Mouse (Mus musculus) T-helper 2 cell (primary cell): ENCODE results near the gene Romo1.
"Not testable (repeated sequence)": the region's sequence is repeated elsewhere in the genome, so short reads cannot be mapped to it uniquely, and the experiment has no call there.

Experiments
- in situ Hi-C: fragments of 300-600 bp; cut with MboI, MseI; formaldehyde crosslinking; loops from one replicate; pipeline ENCODE4 v1.15.1; 2025; ENCODE audit warnings: high pct_unique_total_duplicates

Gene Romo1

DNA sequence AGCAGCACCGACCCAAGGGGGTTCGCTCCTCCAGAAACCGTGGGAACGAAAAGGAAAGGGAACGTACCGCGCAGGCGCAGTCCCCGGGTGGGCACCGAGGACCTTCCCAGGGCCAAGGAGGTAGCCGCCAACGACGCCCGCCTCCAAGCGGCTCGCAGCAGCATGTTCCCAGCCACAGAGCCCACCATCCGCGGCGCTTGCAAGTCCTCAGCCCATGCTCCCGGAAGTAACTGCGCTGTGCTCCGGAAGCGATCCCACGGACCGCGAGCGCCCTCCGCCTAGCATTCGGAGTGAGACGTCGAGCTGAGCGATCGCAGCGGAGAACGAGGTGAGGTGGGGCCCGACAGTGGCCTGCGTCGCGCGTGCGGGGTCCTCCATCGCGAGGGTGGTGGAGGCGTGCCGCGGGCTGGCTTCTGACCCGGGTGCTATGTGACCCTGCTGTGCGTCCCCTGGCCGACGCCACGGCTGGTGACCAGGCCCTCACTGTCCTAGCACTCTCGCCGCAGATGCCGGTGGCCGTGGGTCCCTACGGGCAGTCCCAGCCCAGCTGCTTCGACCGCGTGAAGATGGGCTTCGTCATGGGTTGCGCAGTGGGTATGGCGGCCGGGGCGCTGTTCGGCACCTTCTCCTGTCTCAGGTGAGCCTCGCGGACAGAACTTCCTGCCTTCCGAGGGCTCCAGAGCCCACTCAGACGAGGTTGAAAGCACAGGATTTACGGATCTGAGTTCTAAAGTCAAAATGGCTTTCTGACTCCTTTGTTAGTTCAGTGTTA is at the start of gene Romo1, which contains the start of gene Nfs1:
Gene Romo1 (plus strand): TSS at position 87 of the 772 bp plus-strand sequence.
Gene Nfs1 (minus strand): TSS at position 234 of the 772 bp plus-strand sequence.
- in situ Hi-C loops = no loop called here

DNA sequence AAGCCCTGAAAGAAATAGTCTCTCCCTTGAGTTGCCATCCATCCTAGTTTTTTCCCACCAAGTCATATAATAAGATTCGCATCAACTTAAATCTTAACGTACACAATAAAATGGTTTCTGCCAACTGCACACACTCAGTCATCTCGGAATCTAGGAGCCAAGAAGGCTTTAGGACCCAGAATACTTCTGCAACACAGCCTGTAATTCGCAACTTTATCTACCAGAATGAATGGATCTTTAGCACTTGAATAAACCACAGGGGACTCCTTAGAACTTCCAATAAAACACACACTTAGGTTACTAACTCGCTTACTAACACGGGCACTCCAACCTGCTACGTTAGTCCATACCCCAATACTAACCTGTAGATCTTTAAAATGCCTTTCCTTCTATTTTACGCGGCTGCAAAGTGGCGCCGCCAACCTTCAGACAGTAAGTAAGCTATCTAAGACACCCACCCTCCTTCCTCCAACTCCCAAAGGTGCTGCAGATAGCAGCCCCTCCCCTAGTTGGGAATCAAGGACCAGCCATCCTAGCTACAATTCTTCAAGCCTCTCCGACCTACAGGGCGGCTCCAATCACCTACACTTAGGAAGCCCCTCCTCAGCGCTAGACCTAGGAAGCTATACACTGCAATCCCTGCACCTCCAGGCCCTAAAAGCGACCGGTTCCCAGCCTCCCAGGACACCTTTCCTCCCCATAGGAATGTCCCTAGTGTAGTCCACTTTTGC is 33.0 kb upstream of the Romo1 start:
- in situ Hi-C loops = no loop called here

DNA sequence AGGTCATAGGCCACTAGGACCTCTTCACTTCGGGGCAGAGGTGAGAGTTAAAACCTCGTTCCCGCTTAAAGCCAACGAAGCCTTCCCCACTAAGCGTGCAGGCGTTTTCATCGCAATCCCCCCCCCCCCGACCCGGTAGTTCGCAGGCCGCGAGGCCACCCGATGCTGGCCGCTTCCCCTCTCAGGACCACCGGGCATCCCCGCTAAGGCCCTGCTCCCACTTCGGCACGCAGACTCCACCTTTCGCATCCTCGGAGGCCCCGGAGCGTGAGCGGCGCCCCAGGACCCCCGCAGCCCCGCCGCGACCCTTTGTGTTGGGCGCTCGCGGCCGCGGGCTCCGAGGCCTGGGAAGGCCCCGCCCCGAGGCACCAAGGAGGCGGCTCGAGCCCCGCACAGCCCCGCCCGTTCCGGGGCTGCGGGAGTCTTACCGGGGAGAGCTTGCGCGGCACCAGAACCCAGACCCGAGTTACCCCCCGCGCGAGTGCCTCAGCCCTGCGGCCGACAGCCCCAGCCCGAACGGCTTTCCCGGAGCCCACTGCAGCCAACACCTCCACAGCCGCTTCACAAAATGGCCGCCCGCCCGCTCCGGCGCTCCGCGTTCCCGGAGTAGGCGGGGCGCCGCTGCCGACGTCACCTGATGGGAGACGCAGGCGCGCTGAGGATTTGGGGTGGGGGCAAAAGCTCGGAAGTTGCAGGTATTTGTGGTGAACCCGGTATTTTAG is 32.3 kb upstream of the Romo1 start, which contains the start of the genes Cpne1 and Rbm12:
Gene Cpne1 (minus strand): TSS at position 608 of the 722 bp plus-strand sequence.
Gene Rbm12 (minus strand): TSS at position 621 of the 722 bp plus-strand sequence.
- in situ Hi-C loops = no loop called here

DNA sequence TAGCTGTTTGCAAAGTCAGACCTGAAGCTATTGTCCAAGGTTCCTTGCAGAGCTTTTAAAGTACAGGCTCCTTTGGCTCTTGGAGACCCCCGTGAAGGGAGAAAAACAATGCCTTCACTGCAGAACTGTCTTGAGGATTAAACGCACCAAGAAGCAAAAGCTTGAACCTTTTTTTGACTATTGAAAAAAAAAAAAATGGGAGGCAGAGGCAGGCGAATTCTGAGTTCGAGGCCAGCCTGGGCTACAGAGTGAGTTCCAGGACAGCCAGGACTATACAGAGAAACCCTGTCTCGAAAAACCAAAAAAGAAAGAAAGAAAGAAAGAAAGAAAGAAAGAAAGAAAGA is 31.8 kb upstream of the Romo1 start:
- in situ Hi-C loops = not testable (repeated sequence)

DNA sequence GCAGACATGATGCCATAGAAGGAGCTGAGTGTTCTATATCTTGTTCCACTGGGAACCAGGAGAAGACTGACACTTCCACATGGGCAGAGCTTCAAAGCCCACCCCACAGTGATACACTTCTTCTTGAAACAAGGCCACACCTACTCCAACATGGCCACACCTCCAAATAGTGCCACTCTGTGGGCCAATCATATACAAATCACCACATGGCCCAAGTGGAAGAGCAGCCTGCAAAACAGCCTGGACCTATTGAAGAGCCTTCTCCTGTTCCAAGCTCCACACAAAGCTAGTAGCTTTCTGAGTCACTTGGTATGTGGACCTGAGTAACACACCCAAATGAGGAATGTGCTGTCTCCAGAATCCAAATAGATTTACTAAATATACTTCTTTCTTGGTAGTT is 24.3 kb upstream of the Romo1 start:
- in situ Hi-C loops = no loop called here

DNA sequence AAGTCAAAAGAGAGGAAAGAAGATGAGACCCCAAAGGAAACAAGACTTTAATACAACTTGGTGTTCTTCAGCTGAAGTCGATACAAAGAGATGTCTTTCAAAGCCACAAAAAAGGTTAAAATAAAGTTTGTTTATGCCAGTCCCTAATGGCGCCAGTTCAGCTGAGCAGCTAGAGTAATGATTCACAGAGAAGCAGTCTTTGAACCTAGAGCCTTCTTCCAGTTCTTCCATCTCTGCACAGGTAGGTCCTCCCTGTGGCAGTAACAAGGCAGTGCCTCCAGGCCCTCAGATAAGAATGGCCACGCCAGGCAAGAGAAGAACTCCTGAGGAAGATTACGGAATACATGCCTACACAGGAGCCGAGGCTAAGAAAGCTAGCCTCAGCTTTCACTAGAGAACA is 20.1 kb upstream of the Romo1 start:
- in situ Hi-C loops = no loop called here

DNA sequence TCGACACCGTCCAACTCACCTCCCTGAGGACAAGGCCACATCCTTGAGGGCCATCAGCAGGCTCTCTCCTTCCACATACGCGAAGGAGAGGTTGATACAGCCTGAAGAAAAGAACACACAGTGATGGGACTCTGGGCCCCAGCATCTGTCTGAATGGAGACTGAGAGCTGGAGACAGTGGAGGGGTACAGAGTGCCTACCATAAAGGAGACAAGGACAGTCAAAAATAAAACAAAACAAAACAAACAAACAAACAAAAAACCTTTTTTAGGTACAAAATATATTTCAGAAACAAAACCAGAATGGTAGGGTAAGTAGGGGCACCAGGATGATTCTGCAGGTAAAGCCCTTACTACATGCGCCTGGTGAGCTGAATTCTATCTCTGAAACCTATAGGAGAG is 16.8 kb upstream of the Romo1 start, which contains the start of gene Gm28036:
Gene Gm28036 (minus strand): TSS at position 101 of the 400 bp plus-strand sequence.
- in situ Hi-C loops = no loop called here

DNA sequence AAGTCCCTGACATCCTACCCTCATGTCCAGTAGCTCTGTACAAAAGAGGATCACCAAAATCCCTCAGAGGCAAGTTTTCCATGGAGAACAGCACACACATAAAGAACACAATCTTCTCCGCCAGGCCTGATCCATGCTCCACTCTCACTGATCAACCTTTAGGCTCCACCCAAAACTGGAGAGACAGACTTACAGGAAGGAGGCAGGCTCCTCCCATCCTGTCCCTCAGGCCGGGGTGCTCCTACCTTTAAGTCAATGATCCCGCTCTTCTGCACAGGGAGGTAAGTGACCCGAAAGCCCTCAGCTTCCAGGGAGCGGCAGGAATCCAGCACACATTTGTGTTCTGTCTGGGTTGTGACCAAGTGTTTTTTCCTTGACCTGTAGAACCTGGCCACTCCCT is 9.7 kb upstream of the Romo1 start:
- in situ Hi-C loops = loop anchor here (10.0 kb wide), 1 partner anchor 169 kb away; no protein-coding TSS in a partner anchor

DNA sequence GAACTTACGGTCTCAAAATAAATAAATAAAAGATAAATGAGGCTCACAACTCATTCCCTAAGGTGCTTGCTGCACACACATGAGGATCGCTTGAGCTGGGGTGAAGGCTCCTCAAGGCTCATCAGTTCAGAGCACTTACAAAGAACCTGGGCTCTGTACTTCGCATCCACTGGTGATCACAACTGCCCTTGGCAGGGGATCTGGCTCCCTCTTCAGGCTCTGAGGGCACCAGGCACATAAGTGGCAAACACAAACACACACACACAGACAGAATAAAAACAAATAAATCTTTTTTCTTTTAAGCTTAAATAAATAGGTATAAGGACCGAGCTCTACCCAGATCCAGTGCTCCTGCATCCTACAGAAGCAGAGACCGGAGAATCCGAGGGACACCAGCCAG is 8.1 kb upstream of the Romo1 start:
- in situ Hi-C loops = loop anchor here (5.0 to 10.0 kb wide), 2 partner anchors 38 to 171 kb away; no protein-coding TSS in a partner anchor

DNA sequence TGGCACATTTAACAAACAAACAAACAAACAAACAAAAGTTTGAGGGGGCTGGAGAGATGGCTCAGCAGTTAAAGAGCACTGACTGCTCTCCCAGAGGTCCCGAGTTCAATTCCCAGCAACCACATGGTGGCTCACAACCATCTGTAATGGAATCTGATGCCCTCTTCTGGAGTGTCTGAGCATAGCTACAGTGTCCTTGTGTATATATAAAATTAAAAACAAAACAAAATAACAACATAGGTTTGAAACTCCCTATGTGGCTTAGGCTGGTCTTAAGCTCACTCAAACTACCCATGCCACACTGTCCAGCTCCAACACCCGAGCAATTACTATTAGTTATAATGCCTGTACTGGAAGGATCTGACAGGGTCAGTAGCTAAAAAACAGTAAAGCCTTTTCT is 1.0 kb upstream of the Romo1 start:
- in situ Hi-C loops = no loop called here

DNA sequence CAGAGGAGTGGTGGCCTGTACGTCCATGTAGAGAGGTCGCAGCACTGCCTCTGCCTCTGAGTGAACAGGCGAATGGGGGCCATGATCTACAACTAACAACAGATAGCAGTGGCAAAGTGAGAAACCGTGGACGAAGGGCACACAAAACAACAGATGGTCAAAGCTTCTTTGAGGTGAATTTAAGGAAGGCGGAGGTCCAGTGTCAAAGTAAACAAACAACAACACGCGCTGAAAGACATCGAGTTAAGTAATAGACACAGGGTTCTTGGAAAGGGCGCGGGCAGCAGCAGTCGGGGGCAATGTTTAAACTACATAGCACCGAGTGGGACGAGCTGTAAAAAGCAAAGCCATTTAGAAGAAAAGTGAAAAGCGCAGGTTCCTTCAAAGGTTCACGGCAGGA is 472 bp upstream of the Romo1 start:
- in situ Hi-C loops = no loop called here

DNA sequence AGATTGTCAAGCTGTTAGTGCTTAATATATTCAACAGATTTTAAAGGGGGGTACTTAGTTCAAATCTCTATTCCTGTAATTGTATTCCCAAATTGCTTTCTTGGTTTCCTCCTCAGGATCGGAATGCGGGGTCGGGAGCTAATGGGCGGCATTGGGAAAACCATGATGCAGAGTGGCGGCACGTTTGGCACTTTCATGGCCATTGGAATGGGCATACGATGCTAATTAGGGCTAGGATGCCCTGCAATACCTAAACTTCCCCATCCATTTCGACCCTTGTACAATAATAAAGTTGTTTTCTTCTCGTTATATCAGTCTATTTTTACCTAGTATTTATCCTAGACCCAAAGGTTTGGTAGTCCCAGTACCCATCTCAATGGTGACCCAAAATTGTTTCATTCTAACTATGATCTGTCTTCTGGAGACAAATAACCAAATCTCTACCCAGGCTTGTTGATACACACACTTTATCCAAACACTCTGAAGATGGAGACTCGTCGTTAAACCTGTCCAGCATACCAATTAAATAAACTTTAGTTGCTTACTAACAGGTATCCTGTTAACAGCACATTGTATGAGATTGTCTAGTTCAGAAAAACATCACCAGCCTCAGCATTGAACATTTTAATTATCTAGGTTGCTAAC is 1.8 kb downstream of the Romo1 start:
- in situ Hi-C loops = no loop called here

DNA sequence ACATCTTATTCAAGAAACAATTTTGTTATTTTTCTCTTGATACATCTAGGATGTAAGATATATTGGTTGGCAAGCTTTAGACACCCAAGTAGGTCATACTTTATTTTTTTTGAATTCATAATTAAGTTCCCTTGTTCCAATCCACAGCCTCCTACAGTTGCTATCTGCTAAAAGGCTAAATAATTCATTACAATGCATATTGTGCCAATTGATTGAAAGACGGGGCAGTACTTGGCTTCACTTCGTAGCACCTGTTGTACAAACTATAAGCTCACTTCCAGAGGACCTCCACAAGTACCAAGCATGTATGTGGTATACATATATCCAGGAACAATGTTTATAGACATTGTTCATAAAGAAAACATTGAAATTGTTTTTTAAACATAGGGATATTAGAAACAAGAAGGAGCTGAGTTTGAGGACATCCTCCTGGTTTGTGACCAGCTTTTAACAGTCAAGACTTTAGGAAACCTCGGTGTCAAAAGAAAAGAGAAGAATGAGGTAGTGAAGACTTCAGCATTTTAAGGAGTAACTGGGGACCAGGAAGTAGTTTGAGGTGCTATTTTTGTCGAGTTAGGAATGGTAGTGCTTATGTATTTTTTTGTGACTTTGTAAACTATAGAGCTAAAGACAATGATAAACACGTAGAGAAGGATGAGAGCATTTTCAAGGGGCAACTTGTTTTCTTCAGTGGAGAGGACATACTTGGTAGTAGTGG is 2.6 kb downstream of the Romo1 start:
- in situ Hi-C loops = no loop called here

DNA sequence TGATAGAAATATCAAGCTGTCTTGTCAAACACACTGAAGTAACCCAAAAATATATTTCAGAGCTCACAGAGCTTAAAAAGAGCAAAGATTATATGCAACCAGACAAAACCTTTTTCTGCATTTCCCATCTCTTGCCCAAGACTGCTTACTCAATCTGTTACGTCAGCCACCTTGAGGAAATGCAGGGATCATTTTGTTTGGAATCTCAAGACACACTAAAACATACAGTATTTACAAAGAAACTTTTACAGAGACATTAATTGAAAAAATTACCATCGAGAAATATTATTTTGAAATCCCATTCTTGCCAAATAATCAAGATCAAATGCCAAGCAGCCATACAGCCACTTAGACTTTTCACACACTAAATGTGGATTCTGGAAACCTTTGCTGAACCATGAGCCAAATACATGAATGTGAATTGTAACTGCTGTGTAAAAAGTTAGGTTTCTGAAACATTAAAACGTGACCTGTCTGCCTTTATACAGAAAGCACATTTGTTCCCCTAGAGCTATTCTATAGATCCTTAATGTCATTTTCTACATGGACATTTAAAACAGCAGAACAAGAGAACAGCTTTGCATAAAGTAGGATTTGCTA is 3.6 kb downstream of the Romo1 start:
- in situ Hi-C loops = no loop called here

DNA sequence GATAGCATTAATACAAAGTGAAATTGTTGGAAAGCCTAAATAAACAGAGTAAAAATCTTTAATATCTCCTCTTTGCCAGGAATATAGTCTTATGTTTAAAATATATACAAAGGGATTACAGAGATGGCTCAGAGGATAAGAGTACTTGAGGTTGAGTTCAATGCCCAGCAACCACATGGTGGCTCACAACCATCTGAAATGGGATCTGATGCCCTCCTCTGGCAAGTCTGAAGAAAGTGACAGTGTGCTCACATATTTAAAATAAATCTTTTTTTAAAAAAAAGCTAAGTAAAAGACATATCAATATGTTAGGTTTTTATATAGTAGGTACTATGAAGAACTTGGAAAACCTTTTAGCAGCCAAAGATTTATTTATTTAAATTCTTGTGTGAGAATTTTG is 7.7 kb downstream of the Romo1 start:
- in situ Hi-C loops = no loop called here

DNA sequence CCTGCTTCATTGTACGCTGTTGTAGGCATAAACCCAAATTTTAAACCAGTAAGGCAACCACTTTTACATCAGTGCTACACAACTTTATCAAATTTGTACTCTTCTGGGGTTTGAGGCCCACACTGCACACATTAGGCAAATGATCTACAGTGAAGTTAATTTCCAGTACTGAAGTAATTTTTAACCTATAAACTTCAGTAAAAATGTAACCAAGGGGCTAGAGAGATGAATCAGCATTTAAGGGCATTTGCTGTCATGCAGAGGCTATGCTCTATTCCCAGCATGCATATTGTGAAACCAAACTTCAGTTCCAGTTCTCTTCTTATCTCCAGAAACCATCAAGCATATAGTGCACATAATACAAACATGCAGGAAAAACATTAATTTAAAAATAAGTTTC is 21.6 kb downstream of the Romo1 start:
- in situ Hi-C loops = no loop called here

DNA sequence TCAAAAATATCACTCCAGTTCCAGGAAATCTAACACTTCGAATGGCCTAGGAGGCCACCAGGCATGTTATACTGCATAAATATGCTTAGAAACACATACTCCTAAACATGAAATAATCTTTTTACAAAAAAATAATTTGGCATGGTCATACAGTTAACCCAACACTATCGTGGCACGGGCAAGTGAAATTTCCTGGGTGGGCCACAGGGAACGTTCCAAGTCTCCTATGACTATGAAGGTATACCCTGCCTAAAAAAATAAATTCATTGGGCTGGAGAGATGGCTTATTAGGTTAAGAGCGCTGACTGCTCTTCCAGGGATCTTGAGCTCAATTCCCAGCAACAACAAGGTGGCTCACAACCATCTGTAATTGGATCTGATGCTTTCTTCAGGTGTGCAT is 22.7 kb downstream of the Romo1 start:
- in situ Hi-C loops = no loop called here

DNA sequence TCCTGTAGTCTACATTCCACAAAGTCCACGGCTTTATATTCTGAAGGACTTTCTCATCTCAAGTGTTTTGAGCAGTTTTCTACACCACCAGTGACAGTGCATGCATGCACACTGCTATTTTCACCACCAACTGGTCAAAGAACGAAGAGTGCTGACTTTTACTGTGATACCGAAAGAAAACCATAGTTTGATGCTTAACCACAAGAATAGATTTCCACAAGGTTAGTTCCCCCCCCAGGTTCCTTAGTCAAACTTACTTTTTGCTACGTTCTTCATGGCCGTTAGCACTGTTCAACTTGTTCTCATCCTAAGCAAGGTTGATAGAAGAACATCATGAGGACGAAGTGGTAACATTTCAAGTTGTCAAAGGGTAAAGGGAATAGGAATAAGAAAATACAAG is 33.2 kb downstream of the Romo1 start:
- in situ Hi-C loops = loop anchor here (25.0 kb wide), 1 partner anchor 1290 kb away; the partner anchor contains the start of gene Eif2s2

DNA sequence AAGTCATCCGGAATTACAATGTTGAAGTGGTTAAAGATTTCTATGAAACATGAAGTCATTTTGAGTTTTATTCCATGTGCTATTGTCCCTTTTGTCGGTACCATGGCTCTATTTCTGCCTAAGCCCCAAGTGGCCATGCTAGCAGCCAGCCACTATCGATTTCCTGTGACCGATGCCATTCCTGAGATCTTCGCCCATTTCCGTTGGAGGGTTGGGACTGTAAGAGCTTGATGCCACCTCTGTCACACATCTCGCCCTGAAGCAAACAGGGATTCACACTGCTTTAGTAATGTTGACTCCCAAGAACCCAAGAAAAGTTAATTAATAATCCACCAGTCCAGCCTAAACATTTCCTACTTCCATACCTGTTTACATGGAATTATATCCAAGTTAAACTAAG is 33.8 kb downstream of the Romo1 start:
- in situ Hi-C loops = loop anchor here (25.0 kb wide), 1 partner anchor 1290 kb away; the partner anchor contains the start of gene Eif2s2
